Mouse (Mus musculus) gastrocnemius, adult 18-20 months (tissue): Measurements from ENCODE around the gene Xpc. TPM values are rescaled to one million over a fixed set of nuclear protein-coding genes. Genes with fewer than 3 reads are reported as not detected.
"Not testable (repeated sequence)": the region's sequence is repeated elsewhere in the genome, so short reads cannot be mapped to it uniquely, and the experiment has no call there.

Experiments used
- DNase-seq: peaks from one replicate; pipeline ENCODE4 v3.0.0; 2021; ENCODE audit warnings: low spot score
- total RNA-seq, 2 experiments: library from RNA; stranded (reverse); gene quantifications; 2 replicates each; pipeline ENCODE4 v1.2.3; 2021

Gene Xpc
- total RNA-seq, 2 experiments from 2014 or later: 8.1 to 9.0 TPM

- no peak for DNase-seq
These were observed 41.8 kb downstream of the Xpc start for GRCm38 (mm10) chr6:91473805-91474440.

- peak; percentile 99 for DNase-seq
These were observed 42.6 kb downstream of the Xpc start, which contains the start of the genes Chchd4 and Tmem43 for GRCm38 (mm10) chr6:91472868-91473804. Gene Chchd4 (minus strand): TSS chr6:91473546. Gene Tmem43 (plus strand): TSS chr6:91473703.

- no peak for DNase-seq
These were observed 43.4 kb downstream of the Xpc start for GRCm38 (mm10) chr6:91472319-91472718.

GRCm38 (mm10) chr6:91471427-91471826 lies 44.3 kb downstream of the Xpc start:
- DNase-seq: not testable (repeated sequence)

GRCm38 (mm10) chr6:91470712-91471111 lies 45.0 kb downstream of the Xpc start:
- DNase-seq: no peak

- no peak for DNase-seq
These were observed 48.6 kb downstream of the Xpc start for GRCm38 (mm10) chr6:91467106-91467505.

GRCm38 (mm10) chr6:91465756-91466155 lies 49.9 kb downstream of the Xpc start:
- DNase-seq: no peak

- DNase-seq: no peak
These were observed 56.2 kb downstream of the Xpc start for GRCm38 (mm10) chr6:91459471-91459870.

GRCm38 (mm10) chr6:91454546-91454945 lies 61.1 kb downstream of the Xpc start:
- no peak for DNase-seq

GRCm38 (mm10) chr6:91452056-91452455 lies 63.6 kb downstream of the Xpc start:
- no peak for DNase-seq

- no peak for DNase-seq
These were observed 66.0 kb downstream of the Xpc start for GRCm38 (mm10) chr6:91449472-91450225.

- no peak for DNase-seq
These were observed 70.4 kb downstream of the Xpc start for GRCm38 (mm10) chr6:91445316-91445715.

GRCm38 (mm10) chr6:91441145-91441662 lies 74.5 kb downstream of the Xpc start:
- DNase-seq: no peak

GRCm38 (mm10) chr6:91440474-91441144 lies 75.1 kb downstream of the Xpc start:
- DNase-seq: peak; percentile 96

Other genes with a start within 250 kb of the Xpc start
- gene Wnt7a, start 104.5 kb downstream of the Xpc start, total RNA-seq: not detected
- 10 to 100 TPM in 1 of 2 experiments, 1 to 10 TPM in 1; 8.9 to 10.7 TPM for gene Chchd4, start 42.3 kb downstream of the Xpc start, total RNA-seq
- 10 to 100 TPM; 23.2 to 27.0 TPM for gene Tmem43, start 42.2 kb downstream of the Xpc start, total RNA-seq
- gene Lsm3, start within 50 bp of the Xpc start, total RNA-seq: 10 to 100 TPM; 26.4 to 31.0 TPM
- gene Slc6a6, start 168.2 kb upstream of the Xpc start, total RNA-seq: 10 to 100 TPM; 51.2 to 80.6 TPM